Mouse (Mus musculus): ENCODE measurements around the gene Ccl5.
A peak's percentile ranks its signal among the peaks of the same experiment; 100 is the strongest.

The Ccl5 gene

DNA sequence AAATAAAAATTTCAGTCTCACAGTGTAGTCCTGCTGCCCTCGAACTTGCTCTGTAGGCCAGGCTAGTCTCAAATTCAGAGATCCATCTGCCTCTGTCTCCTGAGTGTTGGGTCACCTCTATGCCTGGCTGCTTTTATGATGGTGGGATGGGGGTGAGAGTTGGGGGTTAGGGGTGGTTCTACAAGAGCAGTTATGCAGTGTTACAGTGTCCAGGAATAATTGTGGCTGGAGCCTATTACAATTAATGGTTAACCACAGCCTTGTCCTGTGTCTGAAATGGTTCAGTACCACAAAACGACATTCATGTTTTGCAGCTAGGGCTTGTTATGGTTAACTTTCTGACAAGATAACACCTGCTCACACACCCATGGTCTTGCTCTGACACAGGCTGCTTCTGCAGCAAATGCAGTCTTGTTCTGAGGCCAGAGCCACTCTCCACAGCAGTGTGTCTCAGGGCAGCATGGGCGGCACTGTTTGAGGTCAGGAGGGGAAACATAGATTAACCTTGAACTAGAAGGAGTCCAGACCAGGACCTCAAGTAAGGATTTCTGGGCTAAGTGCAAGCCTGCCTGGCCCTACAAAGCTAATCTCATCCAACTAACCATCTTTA, 8.5 kb upstream of the Ccl5 start:
- no peak for DNase-seq (ENCODE audit: low spot score)

DNA sequence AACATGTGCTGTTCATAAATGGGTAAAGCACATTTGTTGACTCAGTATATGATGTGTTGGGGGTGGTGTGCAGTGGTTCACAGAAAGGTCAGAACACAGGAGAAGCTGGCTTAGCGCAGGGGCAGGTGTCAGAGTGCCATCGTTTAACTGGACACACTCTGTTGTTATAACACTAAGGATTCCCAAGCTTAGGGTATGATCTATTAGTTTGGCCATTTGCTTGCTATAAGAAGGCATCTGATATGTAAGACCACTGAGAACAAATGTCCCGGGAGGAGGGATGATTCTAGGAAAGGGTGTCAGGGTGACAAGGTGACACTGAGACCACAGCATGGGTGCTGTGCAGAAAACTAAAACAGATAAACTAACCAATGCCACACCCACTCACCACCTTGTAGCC, 6.5 kb upstream of the Ccl5 start:
- no peak for DNase-seq (ENCODE audit: low spot score)

DNA sequence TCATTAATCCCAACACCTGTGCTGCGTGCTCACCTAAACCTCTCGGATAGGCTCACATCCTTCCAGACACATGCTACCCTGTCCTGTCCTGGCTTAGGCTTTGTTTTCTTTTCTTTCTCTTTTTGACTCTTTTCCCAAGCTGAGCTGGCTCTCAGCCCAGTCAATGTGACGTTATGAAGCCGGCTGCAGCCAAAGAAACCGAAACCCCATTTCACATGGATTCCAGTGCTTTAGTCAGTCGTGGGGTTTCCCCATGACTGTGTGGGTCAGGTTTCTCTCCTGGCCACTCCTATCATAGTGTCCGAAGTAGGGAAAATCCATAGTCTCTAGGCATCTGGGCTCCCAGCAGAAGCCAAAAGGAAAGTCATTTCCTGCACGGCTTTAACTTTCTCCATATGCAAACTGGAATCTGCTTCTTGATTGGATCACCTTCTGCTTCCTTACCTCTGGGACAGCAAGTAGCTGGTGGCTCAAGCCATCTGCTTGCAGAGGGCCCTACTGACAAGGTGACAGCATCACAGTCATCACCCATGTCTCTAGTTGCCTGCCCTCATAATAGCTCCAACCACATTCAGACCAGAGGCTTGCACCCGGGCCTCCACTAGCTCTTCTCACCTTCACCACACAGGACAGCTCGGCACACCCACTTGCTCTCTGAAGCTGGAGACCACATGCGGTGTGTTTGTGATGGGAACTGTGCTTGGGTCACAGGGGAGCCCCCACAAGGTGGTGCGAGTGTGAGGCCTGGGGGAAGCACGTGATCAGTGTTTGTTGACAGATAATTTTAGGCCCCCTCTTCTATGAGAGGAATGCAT, 4.5 kb upstream of the Ccl5 start:
- peak; percentile 62 for DNase-seq (ENCODE audit: low spot score)

DNA sequence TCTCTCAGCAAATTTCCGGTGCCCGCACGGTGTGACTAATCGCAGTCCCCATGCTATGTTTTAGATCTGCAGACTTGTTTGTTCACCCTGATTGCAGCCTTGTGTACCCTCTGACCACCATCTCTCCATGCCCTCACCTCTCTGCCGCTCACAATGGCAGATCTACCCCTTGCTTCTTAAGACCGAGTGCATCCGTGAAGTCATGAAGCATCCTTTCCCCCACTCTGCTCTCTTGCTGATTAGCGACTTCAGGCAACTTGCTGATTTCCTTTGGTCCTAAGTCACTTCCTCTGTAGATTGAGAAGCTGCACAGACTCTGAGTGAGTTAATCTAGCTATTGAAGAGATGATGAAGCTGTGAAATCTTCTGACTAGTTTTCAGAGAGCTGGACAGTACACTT, 3.8 kb upstream of the Ccl5 start:
- DNase-seq (ENCODE audit: low spot score) = no peak

DNA sequence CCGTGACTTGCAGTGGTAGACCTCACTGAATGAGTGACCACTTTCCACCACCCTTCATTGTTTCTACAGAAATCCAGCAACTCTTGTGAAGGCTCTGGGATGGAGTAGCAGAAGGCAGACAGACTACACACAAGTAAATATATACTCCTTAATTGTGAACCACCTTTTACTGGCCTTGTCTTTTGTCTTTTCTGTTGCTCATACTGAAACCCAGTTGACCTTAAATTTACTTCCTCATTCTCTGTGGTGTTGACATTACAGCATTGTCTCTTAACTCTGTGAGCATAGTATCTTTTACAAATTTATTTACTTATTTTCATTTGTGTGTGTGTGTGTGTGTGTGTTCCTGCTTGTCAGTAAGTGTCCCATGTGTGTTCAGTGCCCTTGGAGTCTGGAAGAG, 2.9 kb upstream of the Ccl5 start:
- DNase-seq (ENCODE audit: low spot score) = no peak

DNA sequence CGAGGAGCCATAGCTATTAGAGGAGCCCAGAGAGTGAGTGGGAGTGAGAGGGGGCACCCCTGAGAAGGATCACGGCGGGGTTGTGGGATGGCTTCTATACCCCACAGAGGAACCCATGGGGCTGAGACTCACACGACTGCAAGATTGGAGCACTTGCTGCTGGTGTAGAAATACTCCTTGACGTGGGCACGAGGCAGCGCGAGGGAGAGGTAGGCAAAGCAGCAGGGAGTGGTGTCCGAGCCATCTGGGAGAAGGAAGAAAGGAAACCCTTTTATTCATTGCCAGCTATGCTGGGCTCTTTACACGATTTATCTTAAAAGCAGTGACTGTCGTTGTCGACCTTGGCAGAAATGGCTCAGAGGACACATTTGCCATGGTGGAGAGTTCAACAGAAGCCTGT, 1.3 kb downstream of the Ccl5 start:
- DNase-seq (ENCODE audit: low spot score) = no peak

DNA sequence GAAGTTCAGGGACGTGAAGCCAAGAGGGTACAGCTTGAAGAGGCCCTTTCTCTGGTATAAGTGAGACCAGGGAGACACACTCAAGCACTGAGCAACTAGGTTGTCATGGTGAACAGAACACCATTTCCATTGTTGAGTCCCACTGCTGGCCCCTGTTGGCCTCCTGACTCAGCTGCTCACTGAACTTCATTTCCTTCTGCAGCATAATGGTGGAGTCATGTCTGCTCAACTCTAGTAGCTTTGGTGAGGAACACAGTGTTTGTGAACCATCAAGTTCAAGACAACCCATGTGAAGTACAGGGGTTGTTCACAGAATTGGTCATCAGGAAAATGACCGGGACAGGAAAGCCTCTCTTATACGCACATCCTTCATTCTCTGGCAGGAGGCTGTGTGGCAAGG, 8.2 kb downstream of the Ccl5 start, which contains the start of gene Heatr9:
TSS of gene Heatr9 (minus strand) at position 101 of the 400 bp plus-strand sequence.
- no peak for DNase-seq (ENCODE audit: low spot score)

DNA sequence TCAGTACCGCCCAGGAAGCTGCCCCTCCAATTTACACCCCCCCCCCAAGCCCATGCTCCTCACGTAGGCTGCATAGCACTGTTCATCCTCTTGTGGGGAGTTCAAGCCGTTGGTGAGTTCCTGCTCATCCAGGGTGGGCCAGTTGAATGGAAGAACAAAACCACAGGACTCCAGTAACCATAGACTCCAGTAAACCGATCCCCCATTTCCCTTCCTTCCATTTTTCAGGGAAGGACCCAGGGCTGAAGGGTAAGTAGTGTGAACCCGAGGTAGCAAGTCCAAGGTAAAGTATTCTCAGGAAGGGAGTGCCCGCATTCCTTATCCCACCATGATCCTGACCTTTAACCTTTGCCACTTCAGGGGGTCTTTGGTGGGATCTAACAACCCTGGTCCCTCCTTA, 11.9 kb downstream of the Ccl5 start:
- no peak for DNase-seq (ENCODE audit: low spot score)

DNA sequence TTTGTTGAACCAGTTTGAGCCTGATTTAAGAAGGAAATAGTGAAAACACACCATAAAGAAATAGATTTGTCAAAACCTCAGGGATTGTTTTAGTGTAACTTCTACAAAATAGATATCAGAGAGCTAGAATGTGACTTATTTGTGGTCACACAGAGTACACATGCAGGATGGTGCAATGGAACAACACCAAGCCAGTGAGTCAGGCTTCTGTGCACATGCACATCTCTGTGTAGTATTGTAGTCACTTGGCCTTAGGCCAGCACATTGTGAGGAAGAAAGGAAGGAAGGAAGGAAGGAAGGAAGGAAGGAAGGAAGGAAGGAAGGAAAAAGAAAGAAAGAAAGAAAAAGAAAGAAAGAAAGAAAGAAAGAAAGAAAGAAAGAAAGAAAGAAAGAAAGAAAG, 13.2 kb downstream of the Ccl5 start:
- no peak for DNase-seq (ENCODE audit: low spot score)

DNA sequence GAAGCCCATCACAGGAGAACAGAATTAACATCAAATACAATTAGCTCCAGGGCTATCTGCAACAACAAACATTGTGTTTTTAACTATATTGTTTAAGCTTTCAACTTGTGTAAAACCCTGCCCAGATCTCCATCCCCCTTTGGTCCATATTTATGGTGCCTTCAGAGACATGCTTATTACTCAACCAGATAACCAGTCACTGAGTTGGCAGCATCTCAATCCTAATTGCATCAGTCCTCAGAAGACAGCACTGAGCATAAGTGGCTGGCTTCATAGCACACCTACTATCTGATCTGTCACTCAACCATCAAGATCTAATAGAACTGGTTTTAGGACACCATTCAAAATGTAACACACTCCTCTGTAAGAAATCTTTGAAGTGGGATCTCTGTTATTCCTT, 20.8 kb downstream of the Ccl5 start:
- DNase-seq (ENCODE audit: low spot score) = no peak

DNA sequence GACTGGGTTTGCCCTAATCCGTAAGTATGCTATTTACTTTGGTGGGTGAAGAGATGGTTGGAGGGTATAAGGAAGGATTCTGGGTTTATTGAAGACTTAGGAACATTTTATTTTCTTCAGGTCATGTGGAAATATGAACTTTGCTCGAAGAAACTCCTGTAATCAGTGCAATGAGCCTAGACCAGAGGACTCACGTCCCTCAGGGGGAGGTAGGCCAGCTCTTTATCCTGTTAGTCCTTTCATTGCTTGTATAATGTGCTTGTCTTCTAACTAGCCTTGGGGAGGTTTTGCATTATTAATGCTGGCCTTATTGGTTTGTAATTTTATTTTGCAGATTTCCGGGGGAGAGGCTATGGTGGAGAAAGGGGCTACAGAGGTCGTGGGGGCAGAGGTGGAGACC, 26.0 kb downstream of the Ccl5 start:
- DNase-seq (ENCODE audit: low spot score) = no peak

DNA sequence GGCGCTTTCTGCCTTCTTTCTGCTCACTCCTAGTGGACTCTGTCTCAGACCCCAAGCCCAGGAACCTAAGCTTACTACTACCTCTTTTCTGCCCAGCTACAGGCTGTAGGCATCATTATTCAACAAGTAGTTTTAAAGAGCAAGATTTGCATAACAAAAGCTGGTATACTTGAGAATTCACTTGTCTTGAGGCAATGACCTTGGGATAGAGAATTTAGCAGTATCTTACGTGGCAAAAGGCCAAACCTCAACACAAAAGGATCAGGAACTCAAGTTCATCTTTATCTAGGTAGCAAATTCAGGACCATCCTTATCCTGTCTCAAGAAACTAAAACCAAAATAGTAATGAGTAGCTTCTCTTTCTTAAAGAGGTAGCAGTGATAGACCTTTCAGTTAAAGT, 34.7 kb downstream of the Ccl5 start:
- DNase-seq (ENCODE audit: low spot score) = no peak

DNA sequence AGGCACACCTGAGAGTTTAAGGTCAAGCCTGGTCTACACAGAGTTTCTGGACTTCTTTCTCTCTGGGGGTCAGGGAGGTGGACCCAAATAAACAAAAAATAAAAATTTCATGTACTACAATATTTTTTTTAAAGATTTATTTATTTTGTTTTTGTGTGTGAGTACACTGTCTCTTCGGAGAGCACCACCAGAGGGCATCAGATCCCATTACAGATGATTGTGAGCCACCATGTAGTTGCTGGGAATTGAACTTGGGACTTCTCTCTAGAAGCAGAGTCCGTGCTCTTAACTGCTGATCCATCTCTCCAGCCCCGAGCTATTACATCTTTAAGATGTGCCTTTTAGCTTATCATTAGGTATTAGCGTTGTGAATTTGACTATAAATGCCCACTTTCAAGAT, 38.8 kb downstream of the Ccl5 start:
- no peak for DNase-seq (ENCODE audit: low spot score)
